Mouse (Mus musculus) c-Kit-positive CD71-positive TER-119-negative erythroid progenitor cells, embryonic 14.5 days (primary cell): ENCODE measurements around the gene Tmem41a.
"Not testable (repeated sequence)": the region's sequence is repeated elsewhere in the genome, so short reads cannot be mapped to it uniquely, and the experiment has no call there.

Experiments used
- DNase-seq: peaks from one replicate; pipeline ENCODE4 v3.0.0-alpha.2; 2013; ENCODE audit warnings: low read depth

Tmem41a gene

GRCm38 (mm10) chr16:21946761-21947715, at the start of gene Tmem41a:
Tmem41a (minus strand) TSS chr16:21947552.
- DNase-seq, result peak; percentile 82

GRCm38 (mm10) chr16:21996402-21996801, 49.0 kb upstream of the Tmem41a start:
- DNase-seq, result no peak

GRCm38 (mm10) chr16:21995304-21995703, 48.0 kb upstream of the Tmem41a start, which contains the start of gene Liph:
Liph (minus strand) TSS chr16:21995663.
- no peak for DNase-seq

- DNase-seq, result no peak
Observed at GRCm38 (mm10) chr16:21991774-21992173, 44.4 kb upstream of the Tmem41a start.

- not testable (repeated sequence) for DNase-seq
Observed at GRCm38 (mm10) chr16:21990893-21991292, 43.5 kb upstream of the Tmem41a start.

GRCm38 (mm10) chr16:21987956-21988355, 40.6 kb upstream of the Tmem41a start:
- DNase-seq, result no peak

GRCm38 (mm10) chr16:21986191-21986590, 38.8 kb upstream of the Tmem41a start:
- no peak for DNase-seq

- DNase-seq, result no peak
Observed at GRCm38 (mm10) chr16:21984091-21984490, 36.7 kb upstream of the Tmem41a start.

GRCm38 (mm10) chr16:21983581-21983980, 36.2 kb upstream of the Tmem41a start:
- DNase-seq, result no peak

- DNase-seq, result no peak
Observed at GRCm38 (mm10) chr16:21983146-21983545, 35.8 kb upstream of the Tmem41a start.

GRCm38 (mm10) chr16:21977347-21977746, 30.0 kb upstream of the Tmem41a start:
- no peak for DNase-seq

- no peak for DNase-seq
Observed at GRCm38 (mm10) chr16:21976203-21976602, 28.9 kb upstream of the Tmem41a start.

GRCm38 (mm10) chr16:21971446-21971845, 24.1 kb upstream of the Tmem41a start:
- DNase-seq, result no peak

- DNase-seq, result no peak
Observed at GRCm38 (mm10) chr16:21970536-21970935, 23.2 kb upstream of the Tmem41a start.

GRCm38 (mm10) chr16:21969874-21970273, 22.5 kb upstream of the Tmem41a start:
- DNase-seq, result no peak

GRCm38 (mm10) chr16:21965576-21965975, 18.2 kb upstream of the Tmem41a start:
- DNase-seq, result no peak

GRCm38 (mm10) chr16:21955591-21955990, 8.2 kb upstream of the Tmem41a start:
- DNase-seq, result no peak

- no peak for DNase-seq
Observed at GRCm38 (mm10) chr16:21928471-21928870, 18.9 kb downstream of the Tmem41a start.

- no peak for DNase-seq
Observed at GRCm38 (mm10) chr16:21916681-21917080, 30.7 kb downstream of the Tmem41a start.

GRCm38 (mm10) chr16:21913347-21913746, 34.0 kb downstream of the Tmem41a start:
- no peak for DNase-seq

- not testable (repeated sequence) for DNase-seq
Observed at GRCm38 (mm10) chr16:21908906-21909305, 38.4 kb downstream of the Tmem41a start.

- no peak for DNase-seq
Observed at GRCm38 (mm10) chr16:21906902-21907301, 40.5 kb downstream of the Tmem41a start.

GRCm38 (mm10) chr16:21905996-21906395, 41.4 kb downstream of the Tmem41a start:
- DNase-seq, result no peak

GRCm38 (mm10) chr16:21904636-21905035, 42.7 kb downstream of the Tmem41a start:
- DNase-seq, result no peak
